Mouse (Mus musculus): ENCODE measurements around the gene Parp2. TPM values are rescaled to one million over a fixed set of nuclear protein-coding genes. Genes with fewer than 3 reads are reported as not detected.
"Not testable (repeated sequence)": the region's sequence is repeated elsewhere in the genome, so short reads cannot be mapped to it uniquely, and the experiment has no call there.

The Parp2 gene
- polyA plus RNA-seq, 1 experiment from 2014 or later: 75.8 TPM

GRCm38 (mm10) chr14:50804683-50805082, 3.0 kb upstream of the Parp2 start:
- 69% methylated on average over 13 of the region's 13 CpGs for WGBS
- DNase-seq (ENCODE audit: low spot score): no peak

GRCm38 (mm10) chr14:50806469-50806868, 1.2 kb upstream of the Parp2 start:
- 88% methylated on average over 5 of the region's 5 CpGs for WGBS
- H3K4me1 ChIP-seq (ENCODE audit: control insufficient read depth, insufficient read depth, low read length); H3K27ac ChIP-seq (replicated peaks; ENCODE audit: low read depth, low read length); H3K4me2 ChIP-seq (ENCODE audit: low read depth, low read length); H3K27me3 ChIP-seq (ENCODE audit: control insufficient read depth, insufficient read depth, low read length); H3K36me3 ChIP-seq (replicated peaks; ENCODE audit: control insufficient read depth, insufficient read depth, low read depth, low read length); H3K9ac ChIP-seq (replicated peaks; ENCODE audit: low read length); DNase-seq (ENCODE audit: low spot score); ATAC-seq (replicated peaks; ENCODE audit: insufficient number of reproducible peaks, low FRiP score, low TSS enrichment, low read depth); H3K4me3 ChIP-seq (ENCODE audit: low read depth, low read length); H3K9me3 ChIP-seq (replicated peaks; ENCODE audit: control insufficient read depth, low read length): not testable (repeated sequence)

More at GRCm38 (mm10) chr14:50804683-50805082, 3.0 kb upstream of the Parp2 start:
- Histone ChIP-seq H3K4me3 (ENCODE audit: low read depth, low read length) (no peak overlapping the region), H3K27me3 (ENCODE audit: control insufficient read depth, insufficient read depth, low read length) (no peaks in the 10 kb centered on the region), H3K36me3 (replicated peaks; ENCODE audit: control insufficient read depth, insufficient read depth, low read depth, low read length) (no peaks in the 10 kb centered on the region), H3K4me1 (ENCODE audit: control insufficient read depth, insufficient read depth, low read length) (no peaks in the 10 kb centered on the region), H3K27ac (replicated peaks; ENCODE audit: low read depth, low read length) (no peak overlapping the region), H3K9me3 (replicated peaks; ENCODE audit: control insufficient read depth, low read length) (no peaks in the 10 kb centered on the region), H3K9ac (replicated peaks; ENCODE audit: low read length) (no peak overlapping the region), H3K4me2 (ENCODE audit: low read depth, low read length) (no peak overlapping the region)
- no peak for ATAC-seq (replicated peaks; ENCODE audit: insufficient number of reproducible peaks, low FRiP score, low TSS enrichment, low read depth)

- Histone ChIP-seq H3K36me3 (replicated peaks; ENCODE audit: control insufficient read depth, insufficient read depth, low read depth, low read length) (no peaks in the 10 kb centered on the region; the same call in 1 of the 2 replicates), H3K4me3 (ENCODE audit: low read depth, low read length) (no peak overlapping the region), H3K4me2 (ENCODE audit: low read depth, low read length) (no peak overlapping the region), H3K9me3 (replicated peaks; ENCODE audit: control insufficient read depth, low read length) (no peaks in the 10 kb centered on the region), H3K4me1 (ENCODE audit: control insufficient read depth, insufficient read depth, low read length) (no peaks in the 10 kb centered on the region), H3K27ac (replicated peaks; ENCODE audit: low read depth, low read length) (no peak overlapping the region), H3K9ac (replicated peaks; ENCODE audit: low read length) (no peak overlapping the region), H3K27me3 (ENCODE audit: control insufficient read depth, insufficient read depth, low read length) (no peaks in the 10 kb centered on the region)
- WGBS: 86% methylated on average over 2 of the region's 2 CpGs
- ATAC-seq (replicated peaks; ENCODE audit: insufficient number of reproducible peaks, low FRiP score, low TSS enrichment, low read depth) (no peak), DNase-seq (ENCODE audit: low spot score) (no peak)
Observed at GRCm38 (mm10) chr14:50813060-50813459, 5.4 kb downstream of the Parp2 start.

- no peaks in the 10 kb centered on the region for H3K27me3 ChIP-seq (ENCODE audit: control insufficient read depth, insufficient read depth, low read length)
- WGBS: 78% methylated on average over 2 of the region's 2 CpGs
- no peak overlapping the region for H3K27ac ChIP-seq (replicated peaks; ENCODE audit: low read depth, low read length)
- DNase-seq (ENCODE audit: low spot score) (no peak), ATAC-seq (replicated peaks; ENCODE audit: insufficient number of reproducible peaks, low FRiP score, low TSS enrichment, low read depth) (no peak)
- H3K9me3 ChIP-seq (replicated peaks; ENCODE audit: control insufficient read depth, low read length): no peaks in the 10 kb centered on the region
- H3K4me3 ChIP-seq (ENCODE audit: low read depth, low read length): no peak overlapping the region
- no peak overlapping the region for H3K4me2 ChIP-seq (ENCODE audit: low read depth, low read length)
- no peaks in the 10 kb centered on the region for H3K4me1 ChIP-seq (ENCODE audit: control insufficient read depth, insufficient read depth, low read length)
- no peak overlapping the region for H3K9ac ChIP-seq (replicated peaks; ENCODE audit: low read length)
- peaks cover 2% of the 10 kb centered on the region; the same call in 1 of the 2 replicates for H3K36me3 ChIP-seq (replicated peaks; ENCODE audit: control insufficient read depth, insufficient read depth, low read depth, low read length)
Observed at GRCm38 (mm10) chr14:50823240-50823639, 15.6 kb downstream of the Parp2 start.

GRCm38 (mm10) chr14:50824219-50824618, 16.6 kb downstream of the Parp2 start:
- H3K9ac ChIP-seq (replicated peaks; ENCODE audit: low read length): no peak overlapping the region
- ATAC-seq (replicated peaks; ENCODE audit: insufficient number of reproducible peaks, low FRiP score, low TSS enrichment, low read depth) (no peak), DNase-seq (ENCODE audit: low spot score) (no peak)
- WGBS: 83% methylated on average over 9 of the region's 9 CpGs
- H3K4me1 ChIP-seq (ENCODE audit: control insufficient read depth, insufficient read depth, low read length): no peaks in the 10 kb centered on the region
- H3K27me3 ChIP-seq (ENCODE audit: control insufficient read depth, insufficient read depth, low read length): no peaks in the 10 kb centered on the region
- H3K36me3 ChIP-seq (replicated peaks; ENCODE audit: control insufficient read depth, insufficient read depth, low read depth, low read length): peaks cover 2% of the 10 kb centered on the region; the same call in 1 of the 2 replicates
- no peaks in the 10 kb centered on the region for H3K9me3 ChIP-seq (replicated peaks; ENCODE audit: control insufficient read depth, low read length)
- H3K27ac ChIP-seq (replicated peaks; ENCODE audit: low read depth, low read length): no peak overlapping the region
- H3K4me2 ChIP-seq (ENCODE audit: low read depth, low read length): no peak overlapping the region
- H3K4me3 ChIP-seq (ENCODE audit: low read depth, low read length): no peak overlapping the region

- H3K27ac ChIP-seq (replicated peaks; ENCODE audit: low read depth, low read length): no peak overlapping the region
- no peaks in the 10 kb centered on the region; the same call in 1 of the 2 replicates for H3K36me3 ChIP-seq (replicated peaks; ENCODE audit: control insufficient read depth, insufficient read depth, low read depth, low read length)
- no peak overlapping the region for H3K4me2 ChIP-seq (ENCODE audit: low read depth, low read length)
- WGBS: 87% methylated on average over 4 of the region's 4 CpGs
- H3K4me3 ChIP-seq (ENCODE audit: low read depth, low read length): no peak overlapping the region
- H3K9ac ChIP-seq (replicated peaks; ENCODE audit: low read length): no peak overlapping the region
- H3K9me3 ChIP-seq (replicated peaks; ENCODE audit: control insufficient read depth, low read length): no peaks in the 10 kb centered on the region
- DNase-seq (ENCODE audit: low spot score) (no peak), ATAC-seq (replicated peaks; ENCODE audit: insufficient number of reproducible peaks, low FRiP score, low TSS enrichment, low read depth) (no peak)
- no peaks in the 10 kb centered on the region for H3K4me1 ChIP-seq (ENCODE audit: control insufficient read depth, insufficient read depth, low read length)
- no peaks in the 10 kb centered on the region for H3K27me3 ChIP-seq (ENCODE audit: control insufficient read depth, insufficient read depth, low read length)
Observed at GRCm38 (mm10) chr14:50826579-50826978, 18.9 kb downstream of the Parp2 start.

GRCm38 (mm10) chr14:50829878-50830277, 22.2 kb downstream of the Parp2 start:
- Histone ChIP-seq H3K4me1 (ENCODE audit: control insufficient read depth, insufficient read depth, low read length) (no peaks in the 10 kb centered on the region), H3K9ac (replicated peaks; ENCODE audit: low read length) (no peak overlapping the region), H3K27ac (replicated peaks; ENCODE audit: low read depth, low read length) (no peak overlapping the region), H3K36me3 (replicated peaks; ENCODE audit: control insufficient read depth, insufficient read depth, low read depth, low read length) (no peaks in the 10 kb centered on the region), H3K4me2 (ENCODE audit: low read depth, low read length) (no peak overlapping the region), H3K4me3 (ENCODE audit: low read depth, low read length) (no peak overlapping the region), H3K27me3 (ENCODE audit: control insufficient read depth, insufficient read depth, low read length) (no peaks in the 10 kb centered on the region), H3K9me3 (replicated peaks; ENCODE audit: control insufficient read depth, low read length) (no peaks in the 10 kb centered on the region)
- WGBS: 75% methylated on average over 3 of the region's 3 CpGs
- DNase-seq (ENCODE audit: low spot score) (no peak), ATAC-seq (replicated peaks; ENCODE audit: insufficient number of reproducible peaks, low FRiP score, low TSS enrichment, low read depth) (no peak)

GRCm38 (mm10) chr14:50833964-50834363, 26.3 kb downstream of the Parp2 start:
- DNase-seq (ENCODE audit: low spot score) (no peak), ATAC-seq (replicated peaks; ENCODE audit: insufficient number of reproducible peaks, low FRiP score, low TSS enrichment, low read depth) (no peak)
- Histone ChIP-seq H3K4me3 (ENCODE audit: low read depth, low read length) (no peak overlapping the region), H3K9ac (replicated peaks; ENCODE audit: low read length) (no peak overlapping the region), H3K4me1 (ENCODE audit: control insufficient read depth, insufficient read depth, low read length) (no peaks in the 10 kb centered on the region), H3K9me3 (replicated peaks; ENCODE audit: control insufficient read depth, low read length) (no peaks in the 10 kb centered on the region), H3K27me3 (ENCODE audit: control insufficient read depth, insufficient read depth, low read length) (no peaks in the 10 kb centered on the region), H3K4me2 (ENCODE audit: low read depth, low read length) (no peak overlapping the region), H3K27ac (replicated peaks; ENCODE audit: low read depth, low read length) (no peak overlapping the region), H3K36me3 (replicated peaks; ENCODE audit: control insufficient read depth, insufficient read depth, low read depth, low read length) (no peaks in the 10 kb centered on the region)
- 86% methylated on average over 10 of the region's 10 CpGs for WGBS

All from embryonic facial prominence, embryonic 11.5 days (tissue).